Mouse (Mus musculus): ENCODE data around the gene Fgb.

- no peak for TF ChIP-seq CTCF (IDR thresholded peaks at IDR 0.05; ENCODE audit: control insufficient read depth, insufficient read depth, insufficient read length)
- no peak for TF ChIP-seq FOSL1 (IDR thresholded peaks at IDR 0.05; ENCODE audit: insufficient read depth, low read length, poor library complexity, severe bottlenecking)
- TF ChIP-seq USF1 (IDR thresholded peaks at IDR 0.05; ENCODE audit: low read depth), result no peak
- no peak for TF ChIP-seq MYOD1 (IDR thresholded peaks at IDR 0.05; ENCODE audit: control insufficient read depth, insufficient read length, low read depth)
- no peak for TF ChIP-seq MAX (IDR thresholded peaks at IDR 0.05)
- TF ChIP-seq CEBPB (IDR thresholded peaks at IDR 0.05; ENCODE audit: low read depth), result no peak
- TF ChIP-seq MYOG (IDR thresholded peaks at IDR 0.05; ENCODE audit: control insufficient read depth, extremely low read depth, insufficient read length), result no peak
These were observed 48.9 kb upstream of the Fgb start for GRCm38 (mm10) chr3:83098546-83099034.
